Mouse (Mus musculus) lung, adult 18-20 months (tissue): ENCODE data around the gene Gm21190.
A peak's percentile ranks its signal among the peaks of the same experiment; 100 is the strongest.
"Not testable (repeated sequence)": the region's sequence is repeated elsewhere in the genome, so short reads cannot be mapped to it uniquely, and the experiment has no call there.

Experiments
- DNase-seq, 2 experiments: peaks; one replicate each; pipeline ENCODE4 v3.0.0; 2022; ENCODE audit warnings: mixed read lengths in 2 of 2

The Gm21190 gene

DNA sequence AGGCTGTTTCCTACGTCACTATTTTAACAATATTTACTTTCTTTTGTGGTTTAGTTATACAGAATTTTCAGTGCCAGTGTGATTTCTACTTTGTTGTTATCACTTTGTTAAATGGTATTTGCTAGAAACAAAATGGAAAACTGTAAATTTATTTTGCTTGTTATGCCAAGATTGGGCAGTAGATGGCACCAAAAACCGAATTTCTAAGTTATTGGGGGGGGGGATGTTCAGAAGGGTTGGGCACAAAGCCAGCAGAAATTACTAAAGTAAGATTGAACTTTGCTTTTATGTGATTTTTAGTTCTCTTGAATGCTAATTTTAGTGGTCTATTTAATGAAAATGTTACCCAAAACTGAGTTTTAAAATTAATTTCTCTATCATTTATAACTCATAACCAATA, 44.4 kb downstream of the Gm21190 start:
- not testable (repeated sequence) for DNase-seq

DNA sequence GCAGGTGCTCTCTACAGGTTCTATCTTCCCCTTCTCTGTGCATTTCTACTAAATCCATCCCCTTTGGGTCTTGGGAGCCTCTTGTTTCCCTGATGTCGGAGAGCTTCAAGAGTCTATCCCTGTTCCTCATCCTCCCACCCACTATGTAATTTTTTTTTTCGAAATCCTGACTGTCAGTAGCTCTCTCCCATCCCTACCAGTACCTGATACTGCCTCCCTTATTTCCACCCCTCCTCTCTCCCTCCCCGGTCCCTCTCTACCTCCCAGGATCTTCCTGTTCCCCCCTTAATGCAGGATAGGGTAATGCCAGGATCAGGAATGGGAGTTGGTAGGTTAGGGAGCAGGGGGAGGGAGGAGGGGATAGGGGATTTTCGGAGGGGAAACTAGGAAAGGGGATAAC, 45.4 kb downstream of the Gm21190 start:
- DNase-seq, result not testable (repeated sequence)

DNA sequence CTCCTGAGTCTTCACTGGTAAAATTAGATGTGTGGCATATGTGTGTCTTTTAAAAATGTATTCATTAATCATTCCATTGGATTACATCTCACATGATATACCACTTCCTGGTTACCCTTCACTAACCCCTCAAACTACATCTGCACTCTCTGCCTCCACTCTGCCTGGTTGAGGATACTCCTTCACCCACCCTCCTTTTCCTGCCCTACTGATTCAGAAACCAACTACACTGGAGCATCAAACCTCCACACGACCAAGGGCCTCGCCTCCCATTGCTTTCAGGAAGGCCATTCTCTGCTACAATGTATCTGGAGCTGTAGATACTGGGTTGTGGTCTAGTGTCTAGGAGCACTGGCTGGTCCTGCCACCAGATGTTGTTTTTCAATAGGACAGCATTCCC, 46.2 kb downstream of the Gm21190 start:
- DNase-seq, result peak in 1 of 2 experiments; percentile 5

DNA sequence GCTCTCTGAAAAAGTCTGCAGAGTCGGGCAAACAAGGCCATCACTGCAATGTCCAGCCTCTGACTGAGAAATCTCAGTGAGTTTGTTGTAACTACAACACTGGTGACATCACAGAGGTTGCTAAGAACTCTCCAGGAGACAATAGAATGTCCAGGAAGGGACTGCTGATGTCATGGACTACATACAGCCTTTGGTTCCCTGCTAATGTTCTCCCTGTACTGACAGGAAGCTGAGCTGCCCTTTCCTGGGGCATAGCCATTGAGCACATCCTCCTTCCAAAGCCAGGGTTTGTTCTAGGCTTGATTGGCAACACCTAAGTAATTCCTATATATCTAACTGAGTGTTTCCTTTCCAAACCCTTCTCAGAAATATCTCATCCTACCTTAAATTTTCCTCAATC, 52.6 kb downstream of the Gm21190 start, which contains the start of gene Gm21149:
Gene Gm21149, minus strand, starts transcription at position 101 of the 400 bp plus-strand sequence.
- not testable (repeated sequence) for DNase-seq
